Mouse (Mus musculus) retina, postnatal 1 day (tissue): ENCODE measurements around the gene Arhgap15.

Source experiments
- DNase-seq: peaks from one replicate; pipeline ENCODE4 v3.0.0-alpha.2; 2012

Arhgap15 gene

DNA sequence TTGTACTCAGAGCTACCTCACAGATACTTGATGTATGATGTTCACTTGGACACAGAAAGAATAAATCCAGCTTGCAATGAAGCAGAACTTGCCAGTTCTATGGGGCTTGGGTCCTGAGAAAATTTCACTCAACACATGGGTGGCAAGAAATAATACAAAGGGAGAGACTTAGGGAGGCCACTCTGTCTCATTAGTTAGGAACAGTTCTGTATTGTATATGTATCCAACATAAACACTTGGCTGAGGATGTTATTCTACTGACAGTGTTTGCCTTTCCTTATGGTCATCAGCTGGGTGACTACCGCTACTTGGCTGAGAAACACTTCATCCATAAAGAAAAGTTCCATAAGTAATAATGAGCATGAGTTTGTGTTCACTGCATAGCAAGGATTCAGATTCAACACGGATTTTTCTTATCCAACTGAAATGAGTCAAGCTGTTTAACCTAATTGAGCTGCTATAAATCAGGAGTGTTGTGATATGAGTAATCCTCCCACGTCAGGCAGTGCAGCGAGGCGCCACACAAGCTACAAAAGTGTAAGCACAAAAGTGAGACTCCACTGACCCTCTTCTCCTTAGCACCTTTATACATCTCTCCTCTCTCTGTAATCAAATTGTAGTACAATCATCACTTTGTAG lies 607.7 kb downstream of the Arhgap15 start:
- no peak for DNase-seq

DNA sequence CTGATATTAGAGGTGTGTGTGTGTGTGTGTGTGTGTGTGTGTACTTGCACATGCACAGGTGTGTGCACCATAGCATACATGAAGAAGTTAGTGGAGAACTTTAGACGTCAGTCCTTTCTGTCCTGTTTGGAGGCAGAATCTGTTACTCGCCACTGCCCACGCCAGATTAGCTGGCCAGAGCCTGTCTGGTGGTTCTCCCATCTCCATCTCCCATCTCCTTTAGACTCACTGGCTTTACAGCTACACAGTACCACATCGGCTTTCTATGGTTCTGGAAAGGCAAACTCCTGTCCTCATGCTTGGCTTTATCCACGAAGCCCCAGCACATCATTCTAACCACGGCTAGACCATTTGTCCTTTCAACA lies 608.2 kb downstream of the Arhgap15 start:
- DNase-seq, result no peak

DNA sequence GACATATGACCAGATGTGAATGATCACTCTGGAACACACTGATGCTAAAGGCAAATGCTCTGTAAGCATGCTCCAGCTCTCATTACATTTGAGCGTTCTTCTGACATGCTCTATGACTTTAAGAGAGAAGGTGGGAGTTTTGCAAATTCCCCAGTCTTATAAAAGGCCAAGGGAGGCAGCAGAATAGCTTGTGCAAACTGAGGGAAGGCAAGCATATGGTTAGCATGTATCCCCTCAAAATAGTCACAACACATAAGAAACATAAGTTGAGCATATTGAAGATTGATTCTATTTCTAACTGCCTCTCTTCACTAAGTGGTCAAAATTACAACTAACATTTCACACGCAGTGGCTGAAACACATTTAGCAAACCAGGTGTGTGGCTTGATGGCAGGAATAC lies 631.6 kb downstream of the Arhgap15 start:
- DNase-seq, result no peak

DNA sequence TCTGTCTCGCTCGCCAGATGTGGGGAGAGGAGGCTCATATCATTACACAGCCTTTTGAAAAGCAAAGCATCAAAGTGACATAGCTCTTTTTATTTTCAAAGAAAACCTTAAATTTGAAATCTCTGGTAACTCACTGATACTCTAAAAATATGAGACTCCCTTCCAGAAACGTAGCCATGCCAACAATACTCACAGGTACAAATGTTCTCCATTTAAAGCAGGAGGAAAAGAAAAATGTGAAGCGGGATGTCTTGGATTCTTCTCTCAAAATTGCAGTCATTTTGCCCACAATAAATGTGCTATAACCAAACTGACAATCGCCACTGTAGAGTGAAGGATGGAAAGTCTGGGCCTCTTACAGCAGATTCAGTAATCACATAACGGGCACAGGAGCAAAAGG lies 635.9 kb downstream of the Arhgap15 start:
- no peak for DNase-seq

DNA sequence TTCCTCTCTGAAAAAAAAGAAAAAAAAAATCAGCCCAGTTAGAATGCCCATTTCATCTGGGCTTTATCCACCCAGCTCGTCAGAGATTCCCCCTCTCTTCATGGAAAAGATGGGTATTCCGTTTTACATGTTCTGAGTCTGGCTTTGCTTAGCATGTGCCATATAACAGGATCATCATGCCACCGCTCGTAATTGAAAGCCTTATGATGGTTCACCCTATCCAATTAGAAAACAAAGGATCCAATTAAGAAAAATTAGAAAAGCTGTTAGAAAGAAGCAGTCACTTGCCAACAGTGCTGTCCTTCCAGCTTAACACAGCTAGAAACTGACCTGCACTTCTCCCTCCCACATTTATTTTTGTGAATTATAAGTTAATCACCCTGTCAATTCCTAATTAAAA lies 640.9 kb downstream of the Arhgap15 start:
- peak; percentile 79 for DNase-seq

DNA sequence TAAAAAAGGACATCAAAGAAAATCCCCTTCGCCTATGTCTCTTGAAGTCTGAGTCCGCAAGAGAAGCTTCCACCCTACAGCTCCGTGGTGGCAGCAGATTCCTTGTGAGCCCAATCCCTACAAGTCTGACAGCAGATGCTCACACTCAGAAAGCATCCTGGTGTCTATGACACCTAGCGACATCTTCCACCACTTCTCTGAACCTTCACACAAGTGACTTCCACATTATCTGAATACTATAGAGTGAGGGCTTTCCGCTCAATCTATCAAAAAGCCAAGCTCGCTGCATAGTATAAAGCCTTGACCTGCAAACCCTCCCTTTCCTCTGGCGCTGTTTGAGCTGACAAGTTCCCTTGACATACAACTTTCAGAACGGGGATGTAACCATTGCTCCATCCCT lies 645.2 kb downstream of the Arhgap15 start:
- DNase-seq, result no peak

DNA sequence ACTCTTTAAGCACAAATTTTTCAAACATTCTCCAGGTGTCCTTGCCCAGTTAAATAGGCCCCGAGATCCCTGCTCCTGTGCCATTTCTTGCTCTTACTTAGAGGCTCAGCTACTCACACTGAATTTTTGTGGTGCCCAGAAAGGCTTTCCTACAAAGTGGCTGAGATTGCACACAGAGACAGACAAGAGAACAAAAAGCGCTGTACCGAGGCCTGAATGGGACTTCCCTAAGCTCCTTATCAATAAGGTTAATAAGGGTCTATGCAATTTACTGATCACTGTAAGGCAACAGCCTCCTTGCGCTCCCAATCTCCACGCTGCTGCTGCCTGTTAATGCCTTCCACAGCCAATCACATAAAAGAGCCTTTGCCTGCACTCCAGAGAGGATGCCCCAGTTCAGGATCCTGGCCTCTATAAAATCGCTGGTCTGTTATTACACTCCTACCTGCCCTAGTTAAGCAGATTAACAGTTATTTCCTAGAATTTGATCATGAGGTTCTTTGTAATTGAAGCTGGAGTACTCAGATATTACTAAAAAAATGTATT lies 646.4 kb downstream of the Arhgap15 start:
- peak; percentile 42 for DNase-seq

DNA sequence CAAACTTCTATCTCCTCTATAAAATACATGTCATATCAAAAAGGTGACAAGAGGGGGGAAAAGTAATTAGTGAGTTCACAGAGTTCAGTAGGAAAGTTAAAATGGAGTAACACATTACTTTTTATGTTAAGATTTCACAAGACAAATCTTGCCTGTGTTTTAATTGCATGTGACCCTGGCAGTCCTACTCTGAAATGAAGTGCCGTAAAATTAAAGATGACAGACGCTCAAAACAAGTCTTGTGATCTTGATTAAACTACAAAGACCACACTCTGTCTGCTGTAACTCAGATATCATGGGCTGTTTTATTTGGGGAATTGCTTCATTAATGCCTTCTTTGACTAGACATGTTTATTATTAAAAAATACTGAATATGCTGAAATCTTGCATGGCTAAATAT lies 647.0 kb downstream of the Arhgap15 start:
- DNase-seq, result peak; percentile 50

DNA sequence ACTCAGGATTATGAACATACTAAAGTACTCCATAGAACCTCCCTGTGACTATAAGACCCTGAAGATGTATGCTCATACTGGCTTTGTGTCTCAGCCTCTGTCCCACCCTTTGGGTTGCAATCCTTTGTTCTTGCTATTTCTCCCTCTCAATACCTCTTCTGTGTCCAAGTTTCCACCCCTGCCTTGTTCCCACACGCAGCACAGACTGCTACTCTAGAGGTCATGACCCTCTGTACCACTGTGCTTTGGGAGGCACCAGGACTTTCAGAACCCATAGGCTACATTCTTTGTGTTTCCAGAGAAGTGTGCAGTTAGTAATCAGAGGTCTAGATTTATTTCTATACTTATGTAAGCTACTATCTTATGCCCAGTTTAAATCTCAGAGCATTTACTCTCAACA lies 648.6 kb downstream of the Arhgap15 start:
- DNase-seq, result no peak

DNA sequence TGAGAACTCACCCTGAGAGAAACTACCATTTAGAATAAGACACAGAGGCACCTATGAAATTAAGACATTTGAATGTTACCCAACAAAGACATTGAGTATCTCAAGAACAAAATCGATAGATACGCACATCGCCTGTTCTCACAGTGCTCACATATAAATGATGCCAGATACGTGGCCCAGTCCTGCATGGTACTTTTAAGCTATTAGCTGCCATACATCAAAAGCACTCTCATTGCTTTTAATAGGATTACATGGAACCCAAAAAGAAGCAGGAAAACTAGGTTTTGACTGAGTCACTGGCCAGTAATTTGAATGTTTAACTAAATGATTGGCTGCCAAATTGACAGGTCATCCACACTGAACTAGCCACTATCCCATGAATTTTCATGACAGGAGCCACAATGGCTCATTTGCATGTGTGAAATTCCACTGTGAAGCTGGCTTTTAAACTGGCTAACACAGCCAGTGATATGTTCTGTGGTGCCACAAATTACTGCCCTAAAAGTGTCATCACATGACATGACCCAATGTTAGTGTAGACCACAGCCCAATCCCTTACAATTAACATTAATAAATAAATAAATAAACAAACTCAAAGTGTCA lies 649.2 kb downstream of the Arhgap15 start:
- no peak for DNase-seq

DNA sequence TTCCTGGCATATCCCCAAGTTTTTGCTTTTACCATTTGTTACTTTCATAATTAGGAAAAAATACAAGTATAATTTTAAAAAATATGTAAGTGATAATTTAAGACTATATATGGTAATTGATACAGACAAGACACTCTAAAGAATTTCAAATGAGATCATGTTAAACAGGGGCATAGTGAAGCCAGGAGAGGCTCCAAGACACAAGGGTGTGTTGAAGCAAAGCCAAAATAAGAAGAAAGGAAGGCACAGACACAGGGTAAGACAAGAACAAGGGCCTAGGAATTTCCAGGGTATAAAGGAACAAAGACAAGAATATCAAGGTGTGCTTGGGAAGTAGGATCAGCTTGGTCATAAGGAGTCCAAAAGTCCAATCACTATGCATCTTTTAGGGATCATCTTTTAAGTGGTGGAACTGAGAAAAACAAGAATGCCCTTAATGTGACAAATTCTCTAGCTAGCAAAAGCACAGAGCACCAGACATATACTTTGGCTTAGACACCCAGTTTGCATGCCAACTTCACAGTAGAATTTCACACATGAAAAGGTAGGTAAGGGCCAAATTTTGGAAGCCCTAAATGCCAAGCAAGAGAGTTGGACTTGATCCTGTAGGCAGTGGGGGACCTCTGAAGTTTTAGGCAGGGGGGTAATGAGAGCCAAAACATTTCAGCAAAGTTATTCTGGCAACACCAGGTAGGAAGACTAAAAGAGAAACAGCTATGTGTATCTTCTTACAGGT lies 650.7 kb downstream of the Arhgap15 start:
- DNase-seq, result no peak

DNA sequence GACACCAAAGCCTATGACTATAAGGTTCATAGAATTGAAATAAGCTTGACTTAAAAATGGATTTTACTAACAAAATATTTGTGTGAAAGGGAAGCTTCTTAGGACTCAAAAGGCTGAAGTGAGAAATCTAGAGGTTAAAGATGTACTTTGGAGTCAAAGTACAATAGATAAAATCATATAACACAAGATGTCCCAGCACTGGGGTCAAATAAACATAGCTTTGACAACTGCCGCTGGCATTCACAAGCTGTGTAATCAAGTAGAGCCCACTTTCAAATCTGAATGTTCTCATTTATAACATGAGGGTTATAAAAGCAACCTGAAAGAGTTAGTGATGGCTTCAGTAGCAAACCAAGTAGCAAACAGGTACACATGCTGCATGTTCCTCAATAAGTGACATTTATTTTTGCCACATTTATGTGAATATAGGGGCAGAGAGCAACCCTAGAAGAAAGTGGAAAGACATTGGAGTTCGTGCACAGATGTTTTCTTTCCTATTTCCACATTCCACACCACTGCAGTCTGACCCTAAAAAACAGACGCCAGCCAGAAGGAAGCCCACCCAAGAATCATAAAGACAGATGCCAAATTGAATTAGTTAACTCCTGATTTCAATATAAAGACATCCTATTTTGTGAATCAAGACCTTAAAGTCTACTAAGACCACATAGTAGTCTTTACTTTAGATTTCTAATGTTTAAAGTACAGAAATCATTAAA lies 653.2 kb downstream of the Arhgap15 start:
- DNase-seq, result no peak

DNA sequence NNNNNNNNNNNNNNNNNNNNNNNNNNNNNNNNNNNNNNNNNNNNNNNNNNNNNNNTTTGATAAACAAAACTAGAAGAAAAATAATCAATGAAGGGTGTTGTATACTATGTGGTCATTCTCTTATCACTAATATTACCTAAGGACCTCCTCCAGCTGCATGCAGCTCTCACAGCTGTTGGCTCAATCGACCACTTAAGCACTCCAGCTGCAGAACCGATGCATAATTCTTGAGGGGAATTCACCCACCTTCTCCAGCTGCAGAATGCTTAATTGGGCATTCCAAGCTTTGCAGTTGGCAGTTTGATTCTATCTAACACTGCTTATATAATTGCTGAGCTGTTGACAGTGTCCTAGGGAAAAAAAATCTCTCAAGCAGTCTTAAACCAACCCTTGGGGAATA lies 663.0 kb downstream of the Arhgap15 start:
- no peak for DNase-seq

DNA sequence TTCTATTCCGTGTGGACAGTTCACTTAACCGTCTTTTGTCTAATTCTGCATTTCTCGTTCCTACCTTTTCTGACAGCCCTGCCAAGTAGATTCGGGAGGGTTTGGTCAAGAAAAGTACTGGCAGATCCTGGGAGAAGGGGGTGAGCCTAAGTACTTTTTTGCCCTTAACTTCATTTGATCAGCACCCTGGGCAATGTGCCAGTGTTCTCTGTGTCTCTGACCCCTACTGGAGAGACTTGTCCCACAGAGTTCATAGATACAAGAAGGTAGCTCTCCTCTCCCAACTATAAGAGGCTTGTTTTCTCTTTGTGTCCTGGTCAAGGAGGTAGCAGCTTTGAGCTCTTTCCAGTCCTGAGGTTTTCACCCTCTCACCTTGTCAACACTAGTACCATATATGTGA lies 667.7 kb downstream of the Arhgap15 start:
- no peak for DNase-seq

DNA sequence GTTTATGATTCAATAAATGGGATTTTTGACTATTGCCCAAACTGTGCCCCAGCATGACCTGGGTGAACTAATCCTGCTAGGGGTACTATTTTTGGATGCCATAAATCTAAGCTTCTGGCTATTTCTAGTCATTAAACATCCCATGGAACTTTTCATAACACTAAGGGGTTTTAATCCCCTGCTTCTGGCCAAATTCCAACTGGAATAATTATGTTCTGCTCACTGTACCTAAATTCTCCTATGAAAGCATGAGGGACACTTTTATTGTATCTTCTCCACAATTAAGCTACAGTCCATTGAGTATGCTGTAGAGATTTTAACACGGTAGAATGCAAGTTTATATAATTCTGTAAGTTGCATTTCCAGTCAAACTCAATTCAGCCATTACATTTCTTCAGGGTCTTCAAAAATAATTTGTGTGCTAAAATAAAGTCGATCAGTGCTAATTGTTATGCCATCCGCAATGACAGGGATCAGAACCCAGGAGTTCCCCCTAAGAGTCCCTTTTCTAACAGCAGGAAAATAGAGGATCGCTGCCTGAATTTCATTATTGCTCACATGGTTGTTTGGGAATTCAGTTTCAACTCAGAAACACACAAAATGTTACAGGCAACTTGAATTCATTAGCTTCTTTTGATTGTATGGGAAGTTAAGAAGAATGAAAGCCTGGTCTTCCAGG lies 671.1 kb downstream of the Arhgap15 start:
- no peak for DNase-seq

DNA sequence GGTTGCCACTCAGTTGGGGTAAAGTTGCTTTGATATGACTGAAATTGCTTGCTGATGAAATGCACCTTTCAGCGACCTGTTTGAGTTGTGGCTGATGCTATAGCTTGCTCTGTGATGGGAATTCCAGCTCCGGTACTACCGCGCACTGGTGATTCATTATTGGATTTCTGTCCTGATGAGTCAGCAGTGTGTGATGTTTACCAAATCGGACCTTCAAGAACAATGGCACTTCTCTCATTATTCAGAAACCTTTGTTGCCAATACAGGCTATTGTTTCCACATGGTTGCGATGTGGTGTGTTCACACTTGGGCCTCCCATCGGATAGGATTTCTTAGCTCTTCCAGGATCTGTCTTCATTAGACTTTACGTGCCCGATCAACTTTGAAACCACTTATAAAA lies 681.9 kb downstream of the Arhgap15 start:
- DNase-seq, result peak; percentile 72

DNA sequence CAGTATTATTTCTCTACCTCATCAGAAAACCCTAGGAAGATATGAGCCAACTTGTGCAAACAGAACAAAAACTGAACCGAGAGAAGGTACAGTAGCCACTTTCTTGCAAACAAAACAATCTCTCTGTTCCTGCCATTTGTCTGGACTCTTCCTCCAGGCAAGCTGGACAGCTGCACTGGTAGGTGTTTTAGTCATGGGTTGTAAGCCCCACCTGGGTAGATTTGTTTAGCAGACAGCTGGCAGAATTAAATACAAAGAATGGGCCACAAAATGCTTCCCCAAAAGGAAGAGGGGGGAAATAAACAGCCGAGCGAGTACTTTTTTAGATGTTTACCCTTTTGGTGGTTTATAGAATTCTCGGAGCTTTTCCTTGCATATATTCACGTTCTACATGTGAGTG lies 688.0 kb downstream of the Arhgap15 start:
- no peak for DNase-seq

DNA sequence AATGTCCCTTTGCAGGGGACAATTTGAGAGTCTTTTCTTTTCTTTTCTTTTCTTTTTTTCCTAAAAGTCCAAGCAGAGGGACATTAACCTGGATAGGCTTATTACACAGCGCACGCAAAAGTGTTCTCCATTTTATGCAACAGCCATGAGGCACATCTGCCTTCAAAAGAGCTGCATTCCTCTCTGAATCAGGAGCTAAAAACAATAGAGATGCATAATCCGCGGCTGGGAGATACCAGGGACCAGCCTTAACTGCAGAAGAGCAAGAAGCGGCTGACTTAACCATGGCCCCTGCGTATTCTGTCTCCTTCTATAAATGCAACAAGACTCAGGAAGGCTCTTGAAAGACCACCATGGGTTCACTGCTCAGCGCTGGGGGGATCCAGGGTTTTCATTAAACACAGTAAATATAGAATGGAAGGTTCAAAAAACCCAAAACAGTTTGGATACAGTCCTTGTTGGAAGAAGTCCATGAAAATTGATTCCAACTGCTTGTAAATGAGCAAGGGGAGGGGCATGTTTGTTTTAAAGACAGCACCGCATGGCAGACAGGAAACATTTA lies 689.0 kb downstream of the Arhgap15 start:
- DNase-seq, result no peak

DNA sequence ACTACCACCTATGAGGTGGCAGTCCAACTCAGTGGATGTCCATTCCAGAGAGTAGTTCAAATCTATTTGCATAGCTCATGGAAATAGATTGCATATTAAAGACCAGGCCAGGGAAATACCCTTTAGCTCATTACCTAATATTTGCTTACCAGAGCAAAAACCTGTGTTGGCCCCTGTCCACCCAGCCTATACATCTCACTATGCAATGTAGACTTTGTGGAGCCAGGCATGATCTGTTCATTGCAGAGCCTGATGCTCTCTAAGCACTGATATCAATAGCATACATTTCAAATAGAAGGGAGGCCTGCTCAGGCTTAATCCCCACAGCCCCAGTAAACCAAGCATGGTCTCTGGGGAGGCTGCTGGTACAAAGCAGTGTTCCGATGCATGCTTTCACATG lies 689.4 kb downstream of the Arhgap15 start:
- no peak for DNase-seq

DNA sequence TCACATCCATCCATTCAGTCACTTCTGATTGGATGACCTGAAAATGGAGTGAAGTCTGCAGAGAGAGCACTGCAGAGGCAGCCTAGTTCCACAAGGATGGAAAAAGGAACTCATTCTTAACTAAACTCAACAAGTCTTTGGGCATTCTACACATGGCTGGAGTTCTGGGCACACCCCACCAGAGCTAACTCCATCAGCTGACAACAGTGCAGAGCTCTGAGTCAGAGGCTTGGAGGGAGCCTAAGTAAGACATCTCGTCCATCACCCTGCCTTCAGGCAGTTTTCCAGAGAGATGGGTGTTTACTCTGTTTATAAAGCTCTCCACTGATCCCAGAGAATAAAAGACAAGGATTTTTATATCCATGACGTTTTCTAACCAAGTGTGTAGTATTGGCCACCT lies 696.3 kb downstream of the Arhgap15 start:
- no peak for DNase-seq
